Mouse (Mus musculus): ENCODE data around the gene Dvl1. TPM values are rescaled to one million over a fixed set of nuclear protein-coding genes. Genes with fewer than 3 reads are reported as not detected.

The Dvl1 gene
- total RNA-seq, 2 experiments from 2014 or later, result 80.8 to 81.9 TPM

DNA sequence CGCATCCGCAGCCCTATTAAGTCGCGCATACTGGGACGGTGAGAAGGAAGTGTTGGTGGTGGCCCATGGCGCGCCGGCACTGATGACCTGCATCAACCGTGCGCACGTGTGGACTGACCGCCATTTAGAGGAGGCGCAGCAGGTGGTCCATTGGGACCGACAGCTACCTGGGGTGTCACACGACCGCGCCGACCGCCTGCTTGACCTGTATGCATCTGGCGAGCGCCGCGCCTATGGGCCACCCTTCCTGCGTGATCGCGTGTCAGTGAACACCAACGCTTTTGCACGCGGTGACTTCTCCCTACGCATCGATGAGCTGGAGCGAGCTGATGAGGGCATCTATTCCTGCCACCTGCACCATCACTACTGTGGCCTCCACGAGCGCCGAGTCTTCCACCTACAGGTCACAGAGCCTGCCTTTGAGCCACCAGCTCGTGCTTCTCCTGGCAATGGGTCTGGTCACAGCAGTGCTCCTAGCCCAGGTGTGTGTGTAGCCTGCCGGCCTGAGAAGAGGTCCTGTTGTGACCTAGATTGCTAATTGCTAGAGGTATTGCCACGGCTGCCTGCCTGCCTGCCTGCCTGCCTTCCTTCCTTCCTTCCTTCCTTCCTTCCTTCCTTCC, 5.4 kb upstream of the Dvl1 start:
- no peak for DNase-seq (ENCODE audit: low spot score in 2 of 2)
- Histone ChIP-seq H3K4me3 (no peak overlapping the region), H3K27ac (no peak overlapping the region)
- TF ChIP-seq CTCF (conservative IDR thresholded peaks at IDR 0.05), result no peak

DNA sequence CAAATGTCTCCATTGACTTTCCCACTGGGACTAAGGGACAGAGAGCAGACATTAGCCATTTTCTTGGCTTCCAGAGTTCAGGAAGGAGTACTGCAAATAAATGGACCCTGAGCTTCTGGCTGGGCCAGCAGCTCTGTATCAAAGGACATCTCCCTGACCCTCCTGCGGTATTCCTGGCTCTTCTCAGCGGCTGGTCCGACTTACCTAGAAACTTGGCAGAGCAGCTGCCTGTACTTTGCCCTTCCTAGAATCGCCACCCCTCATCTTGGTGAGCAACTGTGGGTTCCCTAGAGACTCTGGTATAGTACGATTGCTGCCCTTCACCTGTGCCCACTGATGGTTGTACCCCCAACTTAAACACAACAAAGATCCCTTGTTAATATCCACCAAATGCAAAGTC, 4.0 kb upstream of the Dvl1 start:
- Histone ChIP-seq H3K27ac (no peak overlapping the region), H3K4me3 (no peak overlapping the region)
- DNase-seq (ENCODE audit: low spot score in 2 of 2), result no peak
- TF ChIP-seq CTCF (conservative IDR thresholded peaks at IDR 0.05), result no peak

DNA sequence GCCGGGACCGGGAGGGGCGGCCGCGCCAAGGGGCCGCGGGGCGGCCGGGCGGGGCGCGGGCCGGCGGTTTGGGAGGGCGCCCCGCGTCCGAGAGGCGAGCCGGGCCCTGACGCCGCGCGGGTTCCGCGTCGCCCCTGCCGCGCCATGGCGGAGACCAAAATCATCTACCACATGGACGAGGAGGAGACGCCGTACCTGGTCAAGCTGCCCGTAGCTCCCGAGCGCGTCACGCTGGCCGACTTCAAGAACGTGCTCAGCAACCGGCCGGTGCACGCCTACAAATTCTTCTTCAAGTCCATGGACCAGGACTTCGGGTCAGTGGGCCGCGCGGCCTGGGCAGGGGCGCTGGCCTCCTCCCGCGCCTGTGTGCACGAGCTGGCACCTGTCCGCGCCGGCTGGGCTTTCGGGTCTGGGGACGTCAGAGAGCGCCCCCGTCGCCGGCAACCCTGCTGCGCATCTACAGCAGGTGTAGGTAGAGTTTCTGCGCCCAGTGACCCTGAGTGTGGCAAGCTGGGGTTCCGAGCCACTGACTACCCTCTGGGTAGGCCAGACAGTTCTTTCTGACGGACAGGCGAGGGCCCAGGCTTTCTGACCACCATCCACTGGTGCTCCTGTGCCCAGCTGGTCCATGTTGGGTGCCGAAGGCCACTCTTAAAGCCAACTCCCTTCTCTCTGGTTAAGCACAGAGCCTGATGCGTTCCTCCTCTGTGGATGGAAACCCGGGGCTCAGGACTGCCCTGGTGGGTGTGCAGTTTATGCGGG, 570 bp downstream of the Dvl1 start:
- TF ChIP-seq CTCF (conservative IDR thresholded peaks at IDR 0.05), result no peak
- peak overlapping the region; percentile 91 for H3K4me3 ChIP-seq
- DNase-seq (ENCODE audit: low spot score in 2 of 2), result no peak
- H3K27ac ChIP-seq, result peak overlapping the region; percentile 89

DNA sequence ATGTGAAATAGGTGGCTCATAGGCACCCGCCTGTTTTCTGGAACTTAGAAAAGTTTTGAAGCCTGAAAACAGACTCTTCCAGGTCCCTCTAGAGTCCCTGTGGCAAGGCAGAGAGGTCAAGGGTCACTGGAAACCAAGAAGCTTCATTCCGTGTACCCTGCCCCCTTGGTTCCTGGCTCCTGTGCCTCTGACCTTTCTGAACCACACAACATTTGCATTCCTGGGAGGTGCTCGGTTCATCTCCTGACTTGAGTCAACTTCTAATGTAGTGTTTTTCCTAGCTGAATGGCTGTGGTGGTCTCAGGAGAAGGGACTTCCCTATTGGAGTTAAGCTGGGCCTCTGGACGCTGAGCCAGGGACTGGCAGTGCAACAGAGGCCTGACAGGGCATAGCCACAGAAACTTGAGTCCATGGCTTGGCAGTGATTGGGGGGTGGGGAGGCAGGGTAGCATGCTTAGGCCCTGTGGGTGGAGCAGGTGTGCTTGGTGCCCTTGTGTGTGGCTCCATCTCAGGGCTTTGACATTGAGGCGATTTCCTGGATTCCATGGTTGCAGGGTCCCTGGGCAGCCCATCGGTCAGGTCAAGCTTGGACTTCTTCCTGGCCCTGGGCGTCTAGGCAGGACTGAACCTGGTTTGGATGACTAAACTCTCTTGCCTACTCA, 1.4 kb downstream of the Dvl1 start:
- no peak for TF ChIP-seq CTCF (conservative IDR thresholded peaks at IDR 0.05)
- Histone ChIP-seq H3K4me3 (peak overlapping the region; percentile 91), H3K27ac (no peak overlapping the region)
- no peak for DNase-seq (ENCODE audit: low spot score in 2 of 2)

DNA sequence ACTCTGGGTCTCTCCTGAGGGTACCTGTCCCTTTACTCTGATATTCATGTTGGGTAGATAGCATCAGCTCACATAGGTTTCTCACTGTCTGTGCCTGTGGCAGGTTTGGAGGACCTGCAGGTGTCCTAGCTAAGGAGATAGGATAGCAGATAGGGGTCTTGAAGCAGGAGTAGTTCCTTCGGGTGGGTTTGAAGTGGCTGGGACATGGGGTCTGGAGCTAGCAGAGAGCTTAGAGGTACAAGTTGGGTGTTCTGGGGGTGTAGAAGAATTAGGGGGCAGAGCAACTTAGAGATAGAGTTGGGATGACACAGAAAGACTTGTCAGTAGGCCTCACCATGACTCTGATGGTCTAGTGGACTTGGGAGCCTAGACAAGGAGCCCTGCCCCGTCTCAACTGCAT, 2.2 kb downstream of the Dvl1 start:
- TF ChIP-seq CTCF (conservative IDR thresholded peaks at IDR 0.05), result no peak
- no peak overlapping the region for H3K27ac ChIP-seq
- H3K4me3 ChIP-seq, result no peak overlapping the region
- no peak for DNase-seq (ENCODE audit: low spot score in 2 of 2)

DNA sequence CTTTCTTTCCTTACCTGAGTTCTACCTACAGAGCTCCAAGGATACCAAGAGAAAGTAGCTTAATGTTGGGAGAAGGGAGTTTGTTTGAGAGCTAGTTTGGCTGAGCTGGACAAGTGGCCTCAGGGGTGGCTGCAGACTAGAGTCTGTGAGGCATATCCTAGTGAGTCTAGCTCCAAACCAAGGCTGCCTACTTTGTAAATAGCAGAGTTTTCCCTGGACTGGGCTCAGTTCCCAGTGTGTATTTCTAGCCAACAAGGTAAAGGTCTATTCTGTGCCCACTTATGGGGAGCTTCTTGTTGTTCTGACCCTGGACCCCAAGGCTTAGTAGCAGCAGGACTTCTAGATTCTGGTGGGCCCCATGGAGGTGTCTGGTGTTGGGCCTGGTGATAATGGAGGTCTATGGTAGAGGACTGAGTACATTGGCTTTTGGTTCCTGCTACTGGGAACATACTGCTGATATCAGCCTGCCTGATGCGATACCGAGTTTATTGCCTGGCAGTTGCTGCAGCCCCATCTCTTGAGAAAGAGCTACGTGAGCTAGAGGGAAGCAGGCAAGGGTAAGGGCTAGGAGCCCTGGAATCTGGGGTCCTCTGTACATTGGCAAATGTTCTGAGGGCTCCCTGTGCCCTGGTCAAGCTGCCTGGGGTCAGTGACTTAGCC, 2.7 kb downstream of the Dvl1 start:
- DNase-seq (ENCODE audit: low spot score in 2 of 2), result no peak
- Histone ChIP-seq H3K4me3 (no peak overlapping the region), H3K27ac (no peak overlapping the region)
- no peak for TF ChIP-seq CTCF (conservative IDR thresholded peaks at IDR 0.05)

DNA sequence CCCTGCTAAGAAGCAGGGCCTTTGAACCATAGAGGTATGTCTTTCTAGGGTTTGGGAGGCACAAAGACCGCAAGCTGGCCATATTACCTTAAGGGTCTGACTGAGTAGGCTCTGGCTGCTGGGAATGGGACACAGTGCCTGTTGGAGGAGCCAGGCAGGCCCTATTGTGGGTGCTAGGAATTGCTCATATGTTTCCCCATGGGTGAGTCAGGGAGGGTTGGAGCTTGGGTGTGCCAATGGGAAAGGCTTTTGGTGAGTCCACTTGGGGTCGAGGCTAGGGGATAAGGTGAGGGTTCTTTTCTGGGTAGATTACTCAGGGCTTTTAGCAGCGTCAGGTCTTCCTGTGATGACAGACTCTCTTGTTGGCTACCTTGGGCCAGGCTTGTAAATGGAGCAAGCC, 4.2 kb downstream of the Dvl1 start:
- no peak for DNase-seq (ENCODE audit: low spot score in 2 of 2)
- TF ChIP-seq CTCF (conservative IDR thresholded peaks at IDR 0.05), result no peak
- no peak overlapping the region for H3K27ac ChIP-seq
- no peak overlapping the region for H3K4me3 ChIP-seq

DNA sequence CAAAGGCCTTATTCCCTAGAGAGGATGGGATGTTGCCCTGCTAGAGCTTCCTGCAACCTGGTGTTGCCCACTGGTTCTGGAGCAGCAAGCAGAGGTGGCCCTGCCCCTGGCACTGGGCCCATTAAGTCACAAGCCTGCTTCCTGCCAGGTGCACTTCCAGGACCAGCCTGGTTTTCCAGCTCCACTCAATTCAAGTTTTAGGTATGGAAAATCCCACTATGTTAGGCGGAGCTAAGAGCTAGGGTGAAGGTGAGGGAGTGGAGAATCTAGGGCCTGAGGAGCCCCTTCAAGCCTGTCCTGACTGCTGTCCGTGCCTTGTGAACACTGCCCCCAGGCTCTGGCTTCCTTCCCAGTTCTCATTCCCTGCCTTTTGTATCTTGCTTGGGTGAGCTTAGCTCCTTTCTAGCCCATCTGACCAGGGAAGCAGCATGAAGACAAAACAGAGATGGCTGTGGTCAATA, 4.8 kb downstream of the Dvl1 start:
- Histone ChIP-seq H3K27ac (no peak overlapping the region), H3K4me3 (no peak overlapping the region)
- no peak for DNase-seq (ENCODE audit: low spot score in 2 of 2)
- TF ChIP-seq CTCF (conservative IDR thresholded peaks at IDR 0.05), result no peak

DNA sequence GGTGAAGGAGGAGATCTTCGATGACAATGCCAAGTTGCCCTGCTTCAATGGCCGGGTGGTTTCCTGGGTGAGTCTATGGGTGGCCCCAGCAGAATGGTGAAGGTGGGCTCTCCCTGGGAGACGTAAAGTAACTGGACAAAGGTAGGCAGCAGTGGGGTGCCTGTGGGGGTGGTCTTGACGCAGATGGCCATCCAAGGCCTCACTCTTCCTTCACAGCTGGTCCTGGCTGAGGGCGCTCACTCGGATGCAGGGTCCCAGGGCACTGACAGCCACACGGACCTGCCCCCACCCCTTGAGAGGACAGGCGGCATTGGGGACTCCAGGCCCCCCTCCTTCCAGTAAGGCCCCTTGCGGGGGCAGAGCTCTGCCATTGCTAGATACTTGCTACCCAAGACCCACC, 6.2 kb downstream of the Dvl1 start:
- Histone ChIP-seq H3K27ac (no peak overlapping the region), H3K4me3 (no peak overlapping the region)
- TF ChIP-seq CTCF (conservative IDR thresholded peaks at IDR 0.05), result no peak
- DNase-seq (ENCODE audit: low spot score in 2 of 2), result no peak

DNA sequence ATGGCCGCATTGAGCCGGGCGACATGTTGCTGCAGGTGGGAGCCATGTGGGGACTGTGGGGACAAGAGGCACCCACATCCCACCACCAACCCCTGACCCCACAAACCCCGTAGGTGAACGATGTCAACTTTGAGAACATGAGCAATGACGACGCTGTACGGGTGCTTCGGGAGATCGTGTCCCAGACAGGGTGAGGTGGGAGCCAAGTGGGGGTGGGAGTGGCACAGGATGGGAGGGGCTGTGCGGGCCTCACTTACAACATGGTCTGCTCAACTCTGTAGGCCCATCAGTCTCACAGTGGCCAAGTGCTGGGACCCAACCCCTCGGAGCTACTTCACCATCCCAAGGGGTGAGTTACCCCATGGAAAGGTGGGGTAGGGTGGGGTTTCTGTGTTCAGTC, 7.8 kb downstream of the Dvl1 start:
- no peak for TF ChIP-seq CTCF (conservative IDR thresholded peaks at IDR 0.05)
- DNase-seq (ENCODE audit: low spot score in 2 of 2), result no peak
- Histone ChIP-seq H3K4me3 (no peak overlapping the region), H3K27ac (no peak overlapping the region)

DNA sequence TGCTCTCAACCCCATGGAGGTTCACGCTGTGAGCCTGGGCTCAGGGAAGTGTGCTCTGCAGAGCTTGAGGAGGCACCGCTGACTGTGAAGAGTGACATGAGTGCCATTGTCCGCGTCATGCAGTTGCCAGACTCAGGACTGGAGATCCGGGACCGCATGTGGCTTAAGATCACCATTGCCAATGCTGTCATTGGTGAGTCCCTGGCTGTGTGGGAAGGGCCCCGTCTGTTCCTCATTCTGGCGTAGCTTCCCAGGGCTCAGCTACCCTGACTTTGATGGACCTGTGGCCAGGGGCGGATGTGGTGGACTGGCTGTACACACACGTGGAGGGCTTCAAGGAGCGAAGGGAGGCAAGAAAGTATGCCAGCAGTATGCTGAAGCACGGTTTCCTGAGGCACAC, 8.9 kb downstream of the Dvl1 start:
- DNase-seq (ENCODE audit: low spot score in 2 of 2), result no peak
- TF ChIP-seq CTCF (conservative IDR thresholded peaks at IDR 0.05), result no peak
- Histone ChIP-seq H3K4me3 (no peak overlapping the region), H3K27ac (no peak overlapping the region)

DNA sequence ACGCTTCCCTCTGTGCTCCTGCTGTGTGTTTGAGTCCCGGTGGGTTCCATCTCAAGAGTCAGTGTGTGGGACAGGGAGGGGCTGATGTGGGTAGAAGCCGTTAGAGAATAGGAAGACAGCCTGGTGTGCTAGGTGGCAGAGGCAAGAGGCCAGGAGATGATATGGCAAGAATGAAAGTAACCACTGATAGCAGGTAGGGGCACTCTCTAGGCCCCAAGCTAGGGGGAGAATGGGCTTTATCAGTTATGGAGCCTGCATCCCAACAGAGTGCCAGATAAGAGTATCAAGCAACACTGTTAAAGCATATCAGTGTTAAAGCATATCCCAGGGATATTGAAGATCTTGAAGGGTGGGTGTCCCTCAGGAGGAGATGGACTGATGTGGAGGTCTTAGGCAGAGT, 9.7 kb downstream of the Dvl1 start:
- H3K4me3 ChIP-seq, result no peak overlapping the region
- no peak overlapping the region for H3K27ac ChIP-seq
- DNase-seq (ENCODE audit: low spot score in 2 of 2), result no peak
- no peak for TF ChIP-seq CTCF (conservative IDR thresholded peaks at IDR 0.05)

DNA sequence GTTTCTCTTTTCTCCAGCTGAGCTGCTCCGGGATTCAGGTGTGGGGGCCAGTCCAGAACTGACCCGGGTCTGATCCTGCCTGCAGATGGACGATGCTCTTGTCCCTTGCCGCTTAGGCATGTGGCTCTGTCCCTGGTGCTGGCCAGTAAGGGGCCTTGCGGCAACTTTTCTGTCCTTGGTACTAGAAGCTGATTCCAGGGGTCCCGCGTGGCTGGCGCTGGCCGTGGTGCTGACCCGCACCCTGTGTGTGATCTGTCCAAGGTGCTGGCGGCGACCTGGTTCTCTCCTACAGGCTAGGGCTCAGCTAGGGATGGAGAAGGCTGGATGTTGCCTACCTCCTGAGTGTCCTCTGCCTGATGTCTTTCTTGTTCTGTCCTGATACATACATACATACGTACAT, 12.1 kb downstream of the Dvl1 start:
- DNase-seq (ENCODE audit: low spot score in 2 of 2), result no peak
- H3K27ac ChIP-seq, result no peak overlapping the region
- no peak for TF ChIP-seq CTCF (conservative IDR thresholded peaks at IDR 0.05)

More for the DNA sequence above, 12.1 kb downstream of the Dvl1 start:
- H3K4me3 ChIP-seq, result no peak overlapping the region
